10 mouse cellular contexts compared by ENCODE assay signal in the genomic region with DNA sequence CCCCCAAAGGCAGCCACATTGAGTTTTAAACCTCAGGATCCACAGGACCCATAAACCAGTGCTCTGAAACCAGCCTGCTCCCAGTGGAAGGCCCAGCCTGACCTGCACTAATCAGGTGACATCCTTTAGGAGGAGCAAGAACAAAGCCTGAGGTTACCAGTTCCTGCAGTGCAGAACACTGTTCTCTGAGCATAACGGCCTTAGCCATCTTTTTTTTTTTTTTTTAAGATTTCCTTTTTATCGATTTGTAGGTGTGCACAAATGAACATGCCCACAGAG. TPM values are rescaled to one million over a fixed set of nuclear protein-coding genes. Genes with fewer than 3 reads are reported as not detected.
DNase-seq lines count a peak whose midpoint lies in the region; ATAC-seq and TF ChIP-seq lines count a peak whose summit lies in the region.
"Had no signal": no experiment of that assay in that cellular context is flagged by ENCODE, and none has a peak within 500 bp of the region (broad histone marks: within the 10 kb centered on the region; RNA-seq: fewer than 3 reads in every experiment).

No protein-coding gene starts in this region.

- peak; percentile 29 for DNase-seq in kidney, adult 2 months
- DNase-seq in kidney, postnatal 4 days: no peak
- no peak for DNase-seq in embryo, embryonic 11 days
- no peak for DNase-seq in spleen, adult 12 weeks (ENCODE audit: low spot score)
- DNase-seq in ovary, postnatal 14 days (ENCODE audit: low spot score): no peak

- H3K27ac ChIP-seq in kidney, adult 2 months (ENCODE audit: insufficient read depth, low read depth, low read length): peak overlapping the region; percentile 57
- peak overlapping the region; percentile 95 for H3K27ac ChIP-seq in hindbrain, embryonic 16.5 days (ENCODE audit: low read depth, low read length)
- peak overlapping the region; percentile 95 for H3K27ac ChIP-seq in midbrain, embryonic 15.5 days

- ATAC-seq in common myeloid progenitor, adult 5-6 weeks (replicated peaks; ENCODE audit: low read depth, poor library complexity, severe bottlenecking): peak; percentile 3; the same call in 1 of the 2 replicates
- ATAC-seq in hindbrain, embryonic 16.5 days: no peak
- ATAC-seq in midbrain, embryonic 15.5 days (replicated peaks): no peak
- ATAC-seq: Patski had no signal

- peak overlapping the region; percentile 88 for H3K9ac ChIP-seq in hindbrain, embryonic 16.5 days (ENCODE audit: low read depth, low read length)
- H3K9ac ChIP-seq in midbrain, embryonic 15.5 days: peak overlapping the region; percentile 69

- no peak for TF ChIP-seq POLR2A in kidney, adult 2 months (IDR thresholded peaks at IDR 0.05; ENCODE audit: low read depth, low read length)

- peak overlapping the region; percentile 90 for H3K4me2 ChIP-seq in hindbrain, embryonic 16.5 days (ENCODE audit: low read length)
- peak overlapping the region; percentile 65 for H3K4me2 ChIP-seq in midbrain, embryonic 15.5 days

- peak overlapping the region; percentile 60 for H3K4me3 ChIP-seq in kidney, adult 2 months (ENCODE audit: insufficient read depth, low read depth, low read length)
- peak overlapping the region; percentile 55 for H3K4me3 ChIP-seq in hindbrain, embryonic 16.5 days (ENCODE audit: low read length)
- peak overlapping the region; percentile 45 for H3K4me3 ChIP-seq in midbrain, embryonic 15.5 days

- peaks cover 4% of the 10 kb centered on the region; the same call in 1 of the 2 replicates for H3K4me1 ChIP-seq in kidney, adult 2 months (ENCODE audit: control insufficient read depth, insufficient read depth, low read length)
- H3K4me1 ChIP-seq in hindbrain, embryonic 16.5 days (ENCODE audit: control insufficient read depth, insufficient read depth, low read depth, low read length): peaks cover 3% of the 10 kb centered on the region
- peaks cover 40% of the 10 kb centered on the region for H3K4me1 ChIP-seq in midbrain, embryonic 15.5 days

- no peak for TF ChIP-seq CTCF in kidney, adult 2 months (conservative IDR thresholded peaks at IDR 0.05; ENCODE audit: insufficient read depth, insufficient read length, low read depth, low read length)

- 43% methylated on average over 2 of the region's 2 CpGs for WGBS in kidney, adult 2 months
- 47% methylated on average over 2 of the region's 2 CpGs for WGBS in hindbrain, embryonic 16.5 days
- WGBS in midbrain, embryonic 15.5 days: 46% methylated on average over 2 of the region's 2 CpGs

- no peaks in the 10 kb centered on the region for H3K27me3 ChIP-seq in kidney, adult 2 months (replicated peaks; ENCODE audit: control insufficient read depth, insufficient read depth, low read length)
- H3K27me3 ChIP-seq in hindbrain, embryonic 16.5 days (replicated peaks; ENCODE audit: control insufficient read depth, insufficient read depth, low read length): no peaks in the 10 kb centered on the region
- no peaks in the 10 kb centered on the region for H3K27me3 ChIP-seq in midbrain, embryonic 15.5 days (replicated peaks)
- H3K27me3 ChIP-seq: Patski had no signal

- no peaks in the 10 kb centered on the region for H3K36me3 ChIP-seq in kidney, adult 2 months (ENCODE audit: control insufficient read depth, insufficient read depth, low read length)
- no peaks in the 10 kb centered on the region for H3K36me3 ChIP-seq in hindbrain, embryonic 16.5 days (ENCODE audit: control insufficient read depth, insufficient read depth, low read length)
- H3K36me3 ChIP-seq in midbrain, embryonic 15.5 days (replicated peaks): no peaks in the 10 kb centered on the region

- no peaks in the 10 kb centered on the region for H3K9me3 ChIP-seq in hindbrain, embryonic 16.5 days (ENCODE audit: control insufficient read depth, low read length)
- H3K9me3 ChIP-seq in midbrain, embryonic 15.5 days: no peaks in the 10 kb centered on the region

RNA-seq across cellular contexts. Expression of a gene that starts 0.7 kb away (rescaled TPM):
- polyA plus RNA-seq in kidney, adult 2 months (2012; rRNA removed): 394 and 443 TPM in 2 replicates
- total RNA-seq in common myeloid progenitor, adult 5-6 weeks (2017): 234 and 239 TPM in 2 replicates
- 410 and 420 TPM in 2 replicates for polyA plus RNA-seq in hindbrain, embryonic 16.5 days (2015; fragmentation: Nextera tagmentation; extraction: Ambion mirVana)
- 552 and 579 TPM in 2 replicates for polyA plus RNA-seq in midbrain, embryonic 15.5 days (2015; fragmentation: Nextera tagmentation; extraction: Ambion mirVana)

RNA-seq across cellular contexts. Expression of a gene that starts 5.1 kb away (rescaled TPM):
- 9.3 and 12.2 TPM in 2 replicates for polyA plus RNA-seq in kidney, adult 2 months (2012; rRNA removed)
- total RNA-seq in common myeloid progenitor, adult 5-6 weeks (2017): 0.46 and 4.6 TPM in 2 replicates
- 73.9 and 86.2 TPM in 2 replicates for polyA plus RNA-seq in hindbrain, embryonic 16.5 days (2015; fragmentation: Nextera tagmentation; extraction: Ambion mirVana)
- polyA plus RNA-seq in midbrain, embryonic 15.5 days (2015; fragmentation: Nextera tagmentation; extraction: Ambion mirVana): 90.1 and 90.2 TPM in 2 replicates

RNA-seq across cellular contexts. Expression of a gene that starts 19.6 kb away (rescaled TPM):
- polyA plus RNA-seq in kidney, adult 2 months (2012; rRNA removed): 41.7 and 45.2 TPM in 2 replicates
- total RNA-seq in common myeloid progenitor, adult 5-6 weeks (2017): 33.8 and 34.0 TPM in 2 replicates
- polyA plus RNA-seq in hindbrain, embryonic 16.5 days (2015; fragmentation: Nextera tagmentation; extraction: Ambion mirVana): 202 and 203 TPM in 2 replicates
- 242 and 257 TPM in 2 replicates for polyA plus RNA-seq in midbrain, embryonic 15.5 days (2015; fragmentation: Nextera tagmentation; extraction: Ambion mirVana)

RNA-seq across cellular contexts. Expression of a gene that starts 37.9 kb away (rescaled TPM):
- polyA plus RNA-seq in kidney, adult 2 months (2012; rRNA removed): 687 and 762 TPM in 2 replicates
- total RNA-seq in common myeloid progenitor, adult 5-6 weeks (2017): 96.2 and 130 TPM in 2 replicates
- polyA plus RNA-seq in hindbrain, embryonic 16.5 days (2015; fragmentation: Nextera tagmentation; extraction: Ambion mirVana): 1,167 and 1,245 TPM in 2 replicates
- 1,171 and 1,223 TPM in 2 replicates for polyA plus RNA-seq in midbrain, embryonic 15.5 days (2015; fragmentation: Nextera tagmentation; extraction: Ambion mirVana)

RNA-seq across cellular contexts. Expression of a gene that starts 44.8 kb away (rescaled TPM):
- not detected in 2 replicates for polyA plus RNA-seq in kidney, adult 2 months (2012; rRNA removed)
- not detected in 2 replicates for total RNA-seq in common myeloid progenitor, adult 5-6 weeks (2017)
- polyA plus RNA-seq in hindbrain, embryonic 16.5 days (2015; fragmentation: Nextera tagmentation; extraction: Ambion mirVana): 0.17 TPM in 1 of 2 replicates, not detected in the other
- polyA plus RNA-seq in midbrain, embryonic 15.5 days (2015; fragmentation: Nextera tagmentation; extraction: Ambion mirVana): 0.15 and 0.22 TPM in 2 replicates
- total RNA-seq: left cerebral cortex, adult 18-20 months had no signal
- polyA plus RNA-seq: Patski had no signal
